Mouse (Mus musculus): ENCODE measurements around the gene Nars2.
A peak's percentile ranks its signal among the peaks of the same experiment; 100 is the strongest.

Gene Nars2

DNA sequence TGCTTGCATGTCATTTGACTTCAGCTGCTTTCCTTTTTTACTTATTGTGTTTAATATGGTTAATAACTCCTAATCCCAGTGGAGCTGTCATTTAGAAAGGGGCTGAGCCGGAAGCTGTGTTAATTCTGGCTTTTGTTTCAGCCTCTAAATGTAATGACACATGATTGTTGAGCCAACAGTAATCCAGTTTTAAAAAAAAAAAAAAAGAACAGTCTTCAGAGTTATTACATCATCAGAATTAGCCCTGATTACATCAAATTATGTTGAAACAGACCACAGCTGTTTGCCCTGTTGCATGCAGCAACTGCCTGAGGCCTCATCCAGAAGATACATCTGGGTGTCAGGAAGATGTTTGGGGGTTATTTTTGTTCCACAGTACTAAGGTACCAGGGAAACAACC is 123.7 kb downstream of the Nars2 start:
- DNase-seq, result no peak

- DNase-seq, result no peak
Measured at GRCm38 (mm10) chr7:97076977-97077376, 125.7 kb downstream of the Nars2 start.

DNA sequence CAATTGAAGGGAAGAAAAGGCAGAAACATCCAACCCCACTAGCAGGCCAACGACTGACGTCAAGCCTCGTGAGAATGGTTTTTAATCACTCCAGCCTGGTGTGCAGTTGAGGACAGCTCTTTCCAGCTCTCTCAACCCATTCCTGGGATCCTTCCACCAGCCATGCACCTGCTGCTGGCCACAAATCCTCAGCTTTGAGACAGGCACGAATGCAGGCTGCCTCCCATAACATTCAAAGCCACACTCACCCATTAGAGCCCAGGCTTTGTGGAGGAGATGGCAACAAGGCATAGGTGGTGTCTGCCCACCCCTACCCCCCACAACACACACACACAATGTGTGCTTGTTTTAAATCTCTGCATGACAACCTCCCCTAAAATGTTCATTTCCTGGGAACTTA is 127.4 kb downstream of the Nars2 start:
- no peak for DNase-seq

- peak; percentile 24 for DNase-seq
Measured at GRCm38 (mm10) chr7:97079145-97079544, 127.8 kb downstream of the Nars2 start.

- DNase-seq, result no peak
Measured at GRCm38 (mm10) chr7:97079651-97080365, 128.5 kb downstream of the Nars2 start.

DNA sequence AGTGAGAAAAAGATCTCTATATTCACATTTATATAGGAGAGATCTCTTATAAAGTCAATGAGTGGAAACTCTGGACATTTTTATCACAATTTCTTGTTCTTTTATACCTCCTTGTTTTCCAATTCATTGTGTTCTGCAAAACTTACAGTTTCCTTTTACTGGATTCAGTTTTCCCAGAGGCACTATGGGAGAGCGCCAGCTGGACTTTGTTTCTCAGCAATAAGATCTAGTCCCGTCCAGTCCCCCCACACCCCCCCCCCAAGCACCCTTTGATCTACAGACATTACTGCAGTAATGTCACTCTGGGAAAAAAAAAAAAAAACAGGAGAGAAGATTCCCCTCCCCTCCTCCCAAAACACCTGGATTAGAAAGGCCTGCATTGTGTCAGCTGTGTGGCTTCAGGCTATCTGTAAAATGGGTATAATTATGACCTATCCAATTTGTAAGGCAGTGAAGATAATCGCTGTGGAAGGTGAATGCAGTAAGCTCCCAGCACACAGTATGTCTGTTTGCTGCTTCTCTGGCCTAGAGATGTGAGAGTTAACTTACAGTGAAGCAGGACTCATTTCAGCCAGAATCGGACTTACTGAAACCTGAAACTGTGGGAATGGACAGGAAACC is 129.4 kb downstream of the Nars2 start:
- DNase-seq, result no peak

DNA sequence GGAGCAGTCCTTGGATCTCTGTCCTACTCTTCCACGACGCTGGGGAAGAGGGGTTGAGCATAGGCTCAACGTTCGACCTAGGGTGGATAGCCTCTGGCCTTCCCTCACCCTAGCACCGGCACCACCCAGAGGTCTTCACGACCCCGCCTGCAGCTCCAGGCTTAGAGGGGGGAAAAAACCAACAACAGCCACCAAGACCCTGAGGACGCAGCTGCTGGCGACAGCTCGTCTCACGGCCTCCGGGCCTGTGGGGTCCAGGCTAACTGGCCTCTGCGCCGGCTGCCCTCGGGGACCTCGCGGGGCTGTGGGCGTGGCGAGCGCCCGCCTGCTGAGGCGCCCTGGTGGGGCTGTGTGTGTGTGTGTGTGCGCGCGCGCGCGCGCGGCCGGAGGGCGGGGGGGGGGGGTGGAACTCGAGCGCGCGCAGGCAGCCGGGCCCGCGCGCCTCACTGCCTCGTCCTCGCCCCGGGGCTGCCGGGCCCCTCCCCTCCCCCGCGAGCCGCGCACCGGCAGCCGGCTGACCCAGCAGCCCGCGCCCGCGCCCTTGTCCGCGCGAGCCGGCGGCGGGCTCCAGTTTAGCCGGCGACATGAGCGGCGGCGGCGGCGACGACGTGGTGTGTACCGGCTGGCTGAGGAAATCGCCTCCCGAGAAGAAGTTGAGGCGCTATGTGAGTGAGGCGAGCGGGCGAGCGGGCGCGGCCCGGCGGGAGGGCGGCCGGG is 130.1 kb downstream of the Nars2 start, which contains the start of gene Gab2:
Gene Gab2 (plus strand): TSS at position 345 of the 717 bp plus-strand sequence.
- DNase-seq, result peak; percentile 65

DNA sequence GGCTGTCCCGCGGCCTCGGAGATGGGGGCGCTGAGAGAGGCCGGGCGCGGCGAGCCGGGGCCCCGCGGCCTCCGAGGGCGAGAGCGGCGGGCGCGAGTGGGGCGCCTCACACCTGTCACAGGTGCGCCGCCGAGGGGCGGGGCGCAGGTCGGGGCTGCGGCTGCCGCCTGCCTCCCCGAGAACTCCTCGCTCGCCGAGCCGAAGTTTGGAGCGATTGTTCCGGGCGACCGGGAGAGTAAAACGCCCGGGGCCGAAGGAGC is 130.6 kb downstream of the Nars2 start:
- DNase-seq, result no peak

- peak; percentile 63 for DNase-seq
Measured at GRCm38 (mm10) chr7:97082219-97083101, 131.2 kb downstream of the Nars2 start.

DNA sequence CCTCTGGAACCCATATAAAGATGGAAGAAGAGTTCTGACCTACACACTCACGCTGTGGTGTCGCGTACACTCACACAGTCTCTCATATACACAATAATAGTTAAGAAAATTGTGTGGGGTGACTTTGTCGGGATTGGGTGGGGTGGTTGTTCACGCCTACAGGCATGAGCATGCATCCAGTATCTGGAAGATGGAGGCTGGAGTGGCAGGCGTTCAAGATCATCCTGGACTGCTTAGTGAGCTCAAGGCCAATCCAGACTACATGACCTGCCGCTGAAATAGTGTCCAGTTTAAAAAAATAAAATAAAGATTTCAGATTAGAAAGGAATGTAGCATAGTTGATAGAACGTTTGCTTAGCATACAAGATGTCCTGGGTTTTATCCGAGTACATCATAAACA is 132.3 kb downstream of the Nars2 start:
- no peak for DNase-seq

DNA sequence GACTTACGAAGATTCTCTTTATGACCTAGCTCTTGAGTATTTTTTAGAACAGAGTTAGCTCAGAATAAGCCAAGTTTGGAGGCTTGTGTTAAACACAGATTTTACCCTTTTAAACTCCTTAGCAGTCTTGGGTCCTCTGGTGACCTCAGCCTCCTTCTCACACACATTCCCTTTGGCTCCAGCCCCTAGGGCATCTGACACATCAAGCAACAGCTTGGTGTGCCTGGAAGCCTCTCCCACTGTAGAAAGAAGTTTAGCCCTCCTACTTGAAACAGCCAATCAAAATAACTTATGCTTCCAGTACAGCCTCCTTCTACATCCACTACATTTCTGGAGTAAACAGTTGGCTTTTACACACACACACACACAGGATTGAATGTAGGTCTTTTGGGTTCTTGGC is 132.9 kb downstream of the Nars2 start:
- no peak for DNase-seq

- no peak for DNase-seq
Measured at GRCm38 (mm10) chr7:97085291-97085690, 134.0 kb downstream of the Nars2 start.

- DNase-seq, result no peak
Measured at GRCm38 (mm10) chr7:97094241-97094640, 142.9 kb downstream of the Nars2 start.

- no peak for DNase-seq
Measured at GRCm38 (mm10) chr7:97108119-97108518, 156.8 kb downstream of the Nars2 start.

Data from layer of hippocampus, adult 9-11 months (tissue).